Mouse (Mus musculus) B cell, adult 2 months (primary cell): ENCODE measurements at regions not wholly inside any gene's neighbourhood (a gene's known extent, or its start where the extent isn't known, plus 50 kb on each side); places are given as distances from the start of the nearest gene placed in this dataset.

ENCODE experiments used
- DNase-seq, 2 experiments: peaks; one replicate each; pipeline ENCODE4 v3.0.0; 2022

DNA sequence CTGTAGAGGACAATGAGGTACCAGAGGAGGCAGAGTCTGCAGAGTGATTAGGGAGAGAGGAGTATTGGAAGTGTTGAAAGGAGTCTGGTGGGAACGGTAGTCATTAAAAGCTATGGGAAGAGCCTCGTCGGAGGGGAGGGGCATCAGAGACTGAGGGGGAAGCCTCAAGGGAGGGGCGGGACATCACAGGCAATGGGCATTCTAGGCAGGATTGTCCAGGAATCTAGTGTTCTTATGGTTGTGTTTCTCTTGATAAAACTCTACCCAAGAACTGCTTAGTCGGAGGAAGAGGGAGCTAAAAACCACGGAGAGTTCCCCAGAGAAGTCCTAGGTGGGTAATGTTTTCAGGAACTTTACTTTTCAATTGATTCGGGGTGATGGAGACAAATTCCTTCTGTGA, 90.2 kb downstream of the Sec23ip start:
- no peak for DNase-seq

DNA sequence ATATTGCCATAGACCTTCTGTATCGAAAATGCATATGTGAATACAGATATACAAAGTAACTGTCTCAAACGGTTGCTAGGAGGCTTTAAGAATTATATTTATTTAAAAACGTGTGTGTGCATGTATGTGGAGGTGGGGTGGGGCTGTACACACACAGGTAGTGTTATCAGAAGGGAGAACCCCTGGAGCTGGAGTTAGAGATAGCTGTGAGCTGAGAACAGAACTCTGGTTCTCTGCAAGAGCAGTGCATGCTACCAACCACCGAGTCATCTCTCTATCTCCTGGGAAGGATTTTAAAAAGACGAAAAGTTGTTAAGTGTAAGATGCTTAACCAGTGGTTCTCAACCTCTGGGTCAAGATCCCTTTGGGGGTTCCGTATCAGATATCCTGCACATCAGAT, 91.7 kb downstream of the Sec23ip start:
- no peak for DNase-seq

DNA sequence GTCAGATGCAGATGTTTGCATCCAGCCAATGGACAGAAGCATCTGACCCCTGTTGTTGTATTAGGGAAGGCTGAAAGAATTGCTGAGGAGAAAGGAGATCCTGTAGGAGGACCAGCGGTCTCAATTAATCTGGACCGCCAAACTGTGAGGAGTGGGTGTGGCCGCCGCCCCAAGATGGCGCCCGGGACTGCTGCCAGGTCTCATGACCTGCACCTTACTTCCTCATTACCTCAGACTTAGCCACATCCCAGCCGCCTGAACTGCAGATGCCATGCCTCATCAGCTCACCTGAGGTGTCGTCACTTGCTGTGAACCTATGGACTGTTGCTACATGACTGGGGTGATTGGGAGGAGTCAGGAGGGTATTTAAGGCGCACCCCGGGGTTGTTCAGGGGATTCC, 97.8 kb downstream of the Sec23ip start:
- no peak for DNase-seq

DNA sequence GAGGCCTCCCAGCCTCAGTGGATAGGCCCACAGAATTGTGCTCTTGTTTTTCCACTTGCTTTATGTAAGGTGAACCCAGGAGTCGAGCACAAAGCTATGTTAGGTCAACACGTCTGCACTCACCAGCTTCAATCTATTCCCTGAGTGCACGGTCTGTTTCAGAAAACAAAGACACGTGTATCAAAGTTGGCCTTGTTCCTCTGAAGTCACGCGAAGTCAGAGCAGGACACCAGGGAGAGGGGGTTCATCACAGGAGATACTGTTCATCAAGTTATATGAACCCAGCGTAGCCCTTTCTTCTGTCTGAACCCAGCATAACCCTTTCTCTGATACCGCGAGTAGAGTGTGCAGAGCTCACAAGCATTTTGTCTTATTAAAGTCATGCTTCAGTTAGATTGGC, 98.8 kb downstream of the Sec23ip start:
- DNase-seq, result no peak

DNA sequence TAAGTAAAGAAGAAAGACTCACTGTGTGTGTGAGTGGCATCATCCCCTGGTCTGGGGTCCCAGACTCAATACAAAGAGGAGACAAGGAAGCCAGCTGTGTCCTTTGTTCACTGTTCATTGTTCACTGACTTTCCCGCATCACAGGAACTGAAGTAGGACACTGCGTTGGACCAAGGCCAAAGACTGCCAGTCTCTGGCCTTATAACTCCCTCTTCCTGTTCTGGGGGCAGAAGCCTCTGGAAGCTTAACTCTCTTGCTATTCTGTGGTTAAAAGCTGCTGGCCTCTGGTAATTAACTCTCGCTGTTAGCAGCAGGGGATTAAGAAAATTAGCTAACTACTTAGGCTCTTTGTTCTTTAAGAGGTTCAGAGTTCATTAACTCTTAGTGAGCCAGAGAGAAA, 104.5 kb downstream of the Sec23ip start:
- DNase-seq, result no peak

DNA sequence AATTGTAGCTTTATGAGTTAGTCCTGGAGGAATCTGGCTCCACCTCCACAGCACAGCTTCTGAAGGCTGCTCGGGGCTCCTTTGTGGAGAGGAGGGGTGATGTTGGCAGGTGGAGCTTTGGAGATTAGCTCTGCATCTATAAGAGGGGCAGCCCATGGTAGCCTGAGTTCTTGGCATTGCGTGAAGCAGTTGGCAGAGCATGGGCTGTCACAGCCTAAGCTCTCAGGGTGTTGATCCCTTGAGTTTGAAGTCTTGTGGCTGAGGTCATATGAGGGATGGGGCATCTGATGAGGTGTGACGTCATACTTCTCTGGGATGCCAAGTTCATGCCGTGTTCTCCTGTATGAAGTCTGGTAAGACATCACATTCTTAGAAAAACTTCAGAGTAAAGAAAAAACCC, 109.5 kb downstream of the Sec23ip start:
- no peak for DNase-seq

DNA sequence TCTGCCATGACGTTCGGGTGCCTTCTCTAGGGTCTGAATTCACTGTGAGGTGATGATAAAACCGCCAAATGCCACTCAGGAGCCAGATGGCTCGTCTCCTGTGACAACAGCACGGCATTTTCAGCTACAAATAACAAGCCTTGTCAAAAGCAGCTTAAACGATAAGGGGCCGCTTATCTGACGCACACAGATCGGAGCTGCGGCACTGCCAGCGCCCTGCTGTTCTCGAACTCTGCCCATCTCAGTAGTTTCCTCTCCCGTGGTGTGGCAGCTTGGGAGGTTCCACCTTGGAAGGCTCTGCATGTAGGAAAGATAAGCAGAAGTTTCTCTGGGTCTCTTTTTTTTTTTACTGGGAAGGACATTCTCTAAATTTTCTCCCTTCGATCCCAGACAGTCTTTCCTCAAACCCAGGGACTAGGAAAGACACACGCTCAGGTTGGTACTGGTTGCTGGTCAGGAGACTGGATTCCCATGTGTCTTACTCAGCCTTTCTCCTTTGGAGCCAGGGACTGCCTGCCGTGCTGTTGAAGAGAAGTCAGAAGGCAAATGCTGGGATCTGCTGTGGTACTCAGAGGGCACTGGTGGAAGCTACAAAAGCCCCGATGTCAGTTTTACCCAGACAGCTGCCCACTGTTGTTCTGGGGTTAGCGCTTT, 110.1 kb downstream of the Sec23ip start:
- DNase-seq, result no peak

DNA sequence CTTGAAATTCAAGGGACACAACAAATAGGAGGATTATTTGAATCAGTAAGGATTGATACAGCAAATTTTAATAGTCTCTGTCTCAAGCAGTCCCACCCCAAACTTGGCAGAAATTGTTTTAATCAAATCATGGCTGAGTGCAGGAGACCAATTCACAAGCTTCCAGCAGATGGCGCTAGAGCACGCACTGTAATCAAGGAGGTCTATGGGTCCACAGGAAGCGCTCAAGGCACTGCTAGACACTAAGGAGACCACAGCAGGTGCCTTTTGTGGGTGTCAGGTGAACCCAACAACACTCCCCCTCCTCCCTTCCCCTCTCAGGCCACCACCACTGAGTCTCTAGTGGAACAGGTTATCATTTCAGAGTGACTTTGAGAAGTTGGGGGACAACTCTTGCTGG, 115.4 kb downstream of the Sec23ip start:
- peak; percentile 39 to 41 for DNase-seq

DNA sequence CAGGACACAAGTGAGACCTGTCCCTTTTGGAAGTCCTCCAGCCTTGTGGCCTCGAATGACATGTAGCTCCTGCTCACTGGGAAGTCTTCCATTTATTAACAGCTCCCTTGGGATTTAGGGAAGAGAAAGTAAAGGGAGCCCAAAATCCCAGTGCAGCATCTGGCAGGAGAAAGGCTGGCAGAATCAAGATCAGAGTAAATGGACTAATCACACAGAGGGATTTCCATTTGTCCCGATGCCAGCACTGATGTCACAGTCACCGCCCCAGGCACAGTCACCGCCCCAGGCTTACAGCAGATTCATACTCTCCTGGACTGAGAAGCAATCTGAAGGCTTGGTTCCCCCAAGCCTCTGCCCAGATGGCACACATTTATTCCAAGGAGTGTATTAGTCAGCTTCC, 116.0 kb downstream of the Sec23ip start:
- no peak for DNase-seq

DNA sequence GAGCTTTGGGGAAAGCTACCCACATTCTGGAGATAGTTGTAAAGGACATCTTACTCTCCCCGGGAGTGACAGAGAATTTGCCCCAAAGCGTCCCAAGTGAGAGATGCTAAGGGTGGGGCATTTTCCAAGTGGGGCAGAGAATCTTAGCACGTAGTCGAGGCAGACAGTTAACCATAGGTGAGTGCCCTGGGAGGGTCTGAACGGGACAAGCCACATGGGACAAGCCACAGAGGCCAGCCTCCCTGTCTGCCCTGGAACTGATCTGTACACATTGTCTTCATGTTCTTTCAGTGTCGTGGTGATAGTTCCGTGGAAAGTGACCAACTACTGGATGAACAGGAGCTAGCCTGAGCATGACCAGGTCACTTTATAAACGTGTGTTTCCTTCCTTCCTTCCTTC, 116.6 kb downstream of the Sec23ip start:
- no peak for DNase-seq

DNA sequence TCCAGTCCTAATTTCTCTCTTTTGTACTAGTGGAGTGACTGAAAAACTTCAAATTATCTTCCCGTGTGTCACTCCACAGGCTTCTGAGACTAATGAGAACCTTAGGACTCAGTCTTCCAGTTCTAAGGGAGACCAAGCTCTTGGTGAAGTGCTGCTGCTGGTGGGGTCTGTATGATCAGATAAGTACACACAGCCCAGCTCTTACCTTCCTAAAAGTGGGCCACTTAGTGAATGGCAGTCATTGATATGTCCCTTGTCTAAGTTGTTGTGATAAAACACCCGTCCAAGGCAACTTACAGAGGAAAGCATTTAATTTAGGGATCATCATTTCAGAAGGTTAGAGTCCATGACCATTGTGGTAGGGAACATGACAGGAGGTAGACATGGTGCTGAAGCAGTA, 124.1 kb downstream of the Sec23ip start:
- DNase-seq, result no peak

DNA sequence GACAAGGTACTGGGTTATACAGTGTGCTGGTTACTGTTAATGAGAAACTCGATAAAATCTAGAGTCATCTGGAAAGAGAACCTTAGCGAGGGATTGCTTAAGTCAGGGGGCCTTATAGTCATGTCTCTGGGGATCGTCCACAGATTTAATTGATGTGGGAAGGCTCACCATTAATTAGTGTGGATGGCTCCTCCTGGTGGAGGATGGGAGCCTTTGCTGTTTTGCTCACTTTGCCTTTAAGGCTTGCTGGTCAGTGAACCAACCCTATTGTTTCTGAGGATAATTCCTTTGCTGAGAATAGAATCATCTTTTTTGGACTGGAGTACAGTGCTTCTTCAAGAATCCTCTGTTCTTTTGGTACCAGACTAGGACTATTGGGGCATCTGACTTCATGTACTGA, 139.3 kb downstream of the Sec23ip start:
- DNase-seq, result no peak

DNA sequence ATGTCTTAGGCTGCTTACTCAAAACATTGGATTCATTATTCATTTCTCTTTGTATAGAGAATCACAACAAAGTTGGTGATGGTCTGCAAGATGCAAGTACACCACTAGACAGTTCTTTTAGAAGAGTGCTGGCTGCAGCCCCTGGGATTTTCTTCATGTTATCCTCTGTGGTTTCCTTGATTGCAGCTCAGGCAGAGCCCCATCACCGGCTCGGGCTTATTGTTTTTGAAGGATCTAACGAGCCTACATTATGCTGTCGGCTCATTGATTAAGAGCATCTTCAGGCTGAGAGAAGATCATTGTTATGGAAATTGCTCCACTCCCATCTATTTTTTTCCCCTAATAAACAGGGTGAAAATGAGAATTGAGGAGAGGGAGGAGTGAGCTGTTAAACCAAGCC, 140.8 kb downstream of the Sec23ip start:
- DNase-seq, result no peak

DNA sequence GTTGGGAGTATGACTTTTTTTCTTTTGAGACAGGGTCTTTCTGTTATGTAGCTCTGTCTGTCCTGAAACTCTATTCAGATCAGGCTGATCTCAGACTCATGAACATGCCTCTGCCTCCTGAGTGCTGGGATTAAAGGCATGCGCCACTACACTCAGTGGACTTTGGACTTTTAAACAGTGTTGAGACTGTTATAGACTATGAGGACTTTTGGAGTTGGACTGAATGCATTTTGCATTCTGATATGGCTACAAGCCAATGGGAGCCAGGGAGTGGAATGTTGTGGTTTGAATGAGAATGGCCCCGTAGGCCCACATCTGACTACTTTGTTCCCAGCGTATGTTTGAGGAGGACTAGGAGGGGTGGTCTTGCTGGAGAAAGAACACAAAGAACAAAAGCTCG, 165.4 kb downstream of the Sec23ip start:
- no peak for DNase-seq

DNA sequence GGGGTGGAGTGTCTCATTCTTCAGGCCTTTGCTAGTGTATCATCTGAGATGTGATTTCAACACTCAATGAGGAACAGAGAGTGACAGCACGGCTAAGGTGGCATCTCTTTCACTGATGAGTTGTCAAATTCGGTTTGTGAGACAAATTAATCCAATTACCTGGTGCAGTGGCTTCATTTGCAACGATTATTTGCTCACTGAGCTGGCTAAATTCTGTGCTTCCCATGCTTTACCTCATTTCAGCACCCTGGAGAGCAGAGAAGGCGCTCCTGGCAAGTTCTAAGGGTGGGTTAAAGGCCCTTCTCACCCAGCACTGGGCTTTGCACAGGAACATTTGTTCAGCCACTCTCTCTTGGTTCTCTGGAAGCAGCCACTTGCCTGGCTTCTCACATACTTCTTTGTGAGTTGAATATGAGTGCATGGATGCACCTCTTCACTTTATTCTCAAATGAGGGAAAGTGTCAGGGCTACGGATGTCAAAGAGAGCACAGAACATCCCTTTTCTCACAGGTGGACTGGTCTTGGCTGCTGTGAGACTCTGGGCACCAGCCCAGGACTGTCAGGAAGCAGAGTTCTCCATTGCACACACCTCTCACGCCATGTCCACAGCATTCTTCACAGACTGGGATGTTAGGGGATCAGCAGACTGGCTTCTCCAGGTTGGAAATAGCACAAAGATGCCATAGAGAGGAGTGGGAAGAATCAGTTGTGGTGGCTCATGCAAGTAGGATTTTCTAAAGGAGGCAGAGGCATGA, 193.4 kb downstream of the Sec23ip start:
- no peak for DNase-seq

DNA sequence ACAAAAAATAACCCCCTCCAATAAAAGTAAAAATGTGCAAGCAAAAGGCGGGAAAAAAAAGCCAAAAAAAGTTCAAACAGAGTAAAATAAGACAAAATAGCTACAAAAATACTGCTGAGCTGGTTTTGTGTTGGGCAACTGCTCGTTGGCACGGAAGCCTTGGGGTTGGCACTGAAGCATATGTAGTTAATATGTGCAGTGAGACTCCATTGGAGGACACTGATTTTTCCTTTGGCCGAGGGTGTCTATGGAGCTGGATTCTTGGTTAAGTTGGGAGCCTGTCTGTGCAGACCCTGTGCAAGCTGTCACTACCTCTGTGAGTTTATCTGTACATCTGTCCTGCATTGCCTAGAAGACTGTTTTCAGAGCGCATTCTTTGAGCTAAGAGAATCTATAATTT, 215.8 kb downstream of the Sec23ip start:
- no peak for DNase-seq

DNA sequence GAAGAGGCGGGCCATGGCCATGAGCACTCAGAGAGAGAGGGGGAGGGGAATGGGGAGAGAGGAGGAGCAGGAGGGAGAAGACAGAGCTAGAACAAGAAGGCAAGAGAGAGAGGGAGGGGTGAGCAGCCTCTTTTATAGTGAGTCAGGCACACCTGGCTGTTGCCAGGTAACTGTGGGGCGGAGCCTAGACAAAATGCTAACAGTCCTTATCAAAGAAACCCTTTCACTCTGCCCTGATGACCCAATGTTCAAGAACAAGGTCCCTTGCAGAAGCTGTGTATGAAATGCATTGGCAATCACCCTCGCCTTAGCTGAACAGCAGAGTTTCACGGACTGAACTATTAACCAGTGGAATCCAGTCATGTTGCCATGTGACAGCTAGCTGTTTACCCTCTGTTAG, 235.2 kb downstream of the Sec23ip start:
- no peak for DNase-seq

DNA sequence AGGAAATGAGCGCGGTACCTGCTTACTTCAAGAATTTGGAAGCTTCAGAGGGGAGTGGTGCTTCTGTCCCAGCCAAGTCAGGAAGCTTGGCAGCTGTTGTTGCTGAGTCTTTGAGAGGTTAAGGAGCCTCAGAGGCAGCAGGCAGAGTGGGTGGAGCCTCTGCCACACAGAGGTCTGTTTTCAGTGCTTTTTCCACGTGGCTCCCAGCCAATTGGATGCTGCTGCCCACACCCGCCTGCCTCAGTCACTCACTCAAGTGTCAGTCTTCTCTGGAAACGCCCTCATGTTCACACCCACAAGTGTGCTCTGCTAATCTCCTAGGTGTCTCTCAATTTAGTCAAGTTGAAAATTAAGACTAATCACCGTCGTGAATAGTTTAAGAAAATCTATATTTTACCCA, 236.1 kb downstream of the Sec23ip start:
- no peak for DNase-seq

DNA sequence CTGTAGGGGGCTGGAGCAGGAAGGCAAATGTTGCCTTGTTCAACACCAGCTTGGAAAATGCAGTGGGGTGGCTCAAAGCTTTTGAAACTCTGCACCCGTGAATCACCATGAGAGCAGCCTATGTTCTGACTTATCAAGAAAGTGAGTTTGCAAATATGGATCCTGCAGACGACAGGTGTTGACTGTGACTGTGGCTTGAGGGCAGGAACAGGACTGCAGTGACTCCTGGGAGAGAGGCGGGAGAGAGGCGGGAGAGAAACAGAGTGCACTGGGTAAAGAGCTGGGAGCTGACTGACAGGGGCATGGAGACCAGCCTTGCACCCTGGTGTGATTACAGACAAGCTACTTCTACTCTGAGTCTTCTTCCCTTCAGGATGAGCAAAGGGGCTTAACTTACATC, 254.0 kb downstream of the Sec23ip start:
- DNase-seq, result no peak

DNA sequence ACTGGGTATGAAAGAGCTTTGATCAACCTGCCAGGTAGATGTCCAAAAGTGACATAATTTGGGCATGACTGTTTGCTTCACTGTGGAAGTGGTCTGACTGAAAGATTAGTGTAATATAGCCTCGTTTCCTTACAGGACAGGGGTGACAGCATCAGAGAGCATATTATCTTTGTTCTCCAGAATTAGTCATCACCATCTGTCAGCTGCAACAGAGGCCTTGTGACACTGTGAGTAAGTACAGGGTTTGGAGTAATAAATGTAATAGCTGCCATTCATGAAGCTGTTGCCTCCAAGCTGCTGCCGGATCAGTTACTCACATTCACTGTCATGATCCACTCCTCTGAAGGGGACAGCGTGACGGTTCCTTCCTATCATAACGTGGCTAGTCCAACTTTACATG, 254.4 kb upstream of the Plpp4 start:
- DNase-seq, result no peak

DNA sequence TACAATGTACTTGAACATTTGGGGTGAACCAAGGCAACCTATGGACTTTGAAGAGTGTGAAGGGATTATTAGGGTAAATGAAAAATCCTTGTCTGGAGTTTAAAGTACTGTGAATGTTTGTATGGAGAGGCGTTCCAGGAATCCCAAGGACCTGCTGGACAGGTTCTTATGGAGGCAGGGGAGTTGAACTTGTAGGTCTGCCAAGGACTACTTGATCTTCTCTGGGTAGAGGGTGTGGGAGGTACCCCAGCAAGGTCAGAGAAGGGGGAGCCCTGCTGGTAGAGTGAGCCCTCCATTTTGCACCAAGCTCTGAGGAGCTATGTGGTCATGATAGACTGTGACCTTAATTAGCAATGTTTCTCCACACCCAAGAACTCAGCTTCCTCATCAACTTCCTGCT, 253.7 kb upstream of the Plpp4 start:
- no peak for DNase-seq

DNA sequence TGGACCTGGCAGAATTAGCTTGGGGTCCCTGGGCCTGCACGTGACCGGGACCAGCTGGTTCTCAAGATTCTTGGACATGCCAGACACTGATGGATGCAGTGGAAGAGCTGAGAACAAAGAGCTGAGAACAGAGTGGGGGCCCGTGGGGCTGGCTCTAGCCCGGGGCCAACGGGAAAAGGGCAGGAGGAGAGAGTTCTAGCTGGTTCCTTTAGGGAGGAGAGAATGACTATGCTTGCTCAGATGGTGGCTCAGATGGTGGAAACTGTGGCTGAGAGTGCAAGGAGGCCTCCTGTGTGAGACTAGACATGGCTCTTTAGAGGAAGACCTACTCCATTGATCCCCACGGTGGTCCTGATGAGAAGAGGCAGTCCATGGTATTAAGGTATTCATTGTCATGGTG, 240.5 kb upstream of the Plpp4 start:
- DNase-seq, result no peak

DNA sequence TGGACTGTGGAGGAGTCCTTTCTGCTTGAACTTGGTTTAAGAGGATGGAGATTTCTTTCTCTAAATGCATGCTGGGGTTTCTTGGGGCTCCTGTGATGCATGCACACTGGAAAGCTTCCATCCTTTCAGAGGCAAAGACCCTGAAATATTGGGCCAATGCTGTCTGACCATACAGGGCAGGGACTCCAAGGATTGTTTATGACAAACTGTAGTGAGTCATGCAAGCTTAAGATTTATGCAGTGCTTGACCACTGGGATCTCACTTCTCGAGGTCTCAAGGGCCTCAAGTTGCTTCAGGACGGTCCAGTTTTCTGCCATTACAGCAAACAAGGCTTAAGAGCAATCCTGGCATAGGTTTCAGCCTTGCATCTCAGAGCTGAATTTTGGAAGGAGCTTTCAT, 229.7 kb upstream of the Plpp4 start:
- DNase-seq, result no peak

DNA sequence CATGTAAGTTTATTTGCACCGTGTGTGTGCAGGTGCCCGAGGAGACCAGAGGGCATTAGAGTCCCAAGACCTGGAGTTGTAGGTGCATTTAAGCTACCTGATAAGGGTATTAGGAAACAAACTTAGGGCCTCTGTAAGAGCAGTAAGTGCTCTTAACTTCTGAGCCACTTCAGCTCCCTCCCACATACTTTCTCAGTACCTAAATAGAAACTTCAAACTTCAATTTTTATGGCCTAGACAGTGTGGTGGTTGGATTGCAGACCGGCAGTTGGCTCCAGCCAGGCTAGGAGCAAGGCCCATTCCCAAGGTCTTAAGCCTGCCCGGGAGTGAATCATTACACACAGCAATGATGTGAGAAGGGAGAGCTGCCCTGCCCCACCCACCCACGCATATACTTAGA, 208.8 kb upstream of the Plpp4 start:
- no peak for DNase-seq

DNA sequence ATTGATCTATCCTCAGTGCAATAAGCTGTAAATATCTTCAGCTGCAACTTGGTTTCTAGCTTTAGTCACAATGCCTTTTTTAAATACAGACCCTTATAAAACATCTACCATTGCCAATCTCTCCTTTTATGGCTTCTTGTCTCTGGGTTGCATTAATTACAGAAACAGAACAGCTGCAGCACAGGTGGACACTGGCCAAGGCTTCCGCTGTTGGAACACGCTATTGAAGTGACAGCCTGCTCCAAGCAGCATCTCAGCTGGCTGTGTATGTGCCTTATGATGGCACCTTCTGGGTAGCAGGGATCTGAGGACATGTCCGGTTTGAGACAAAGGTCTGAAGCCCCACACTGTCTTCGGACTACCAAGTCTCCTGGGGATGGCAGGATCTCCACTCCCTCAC, 207.1 kb upstream of the Plpp4 start:
- no peak for DNase-seq
